Mouse (Mus musculus) C2C12 (cell line): ENCODE data around the gene Kif28. TPM values are rescaled to one million over a fixed set of nuclear protein-coding genes. Genes with fewer than 3 reads are reported as not detected.

Experiments
- H3K27me3 ChIP-seq: one replicate; pipeline ENCODE4 v1.6.1; 2011; ENCODE audit not compliant: control insufficient read depth, insufficient read depth, insufficient read length
- H3K36me3 ChIP-seq: one replicate; pipeline ENCODE4 v1.6.1; 2011; ENCODE audit not compliant: control insufficient read depth, insufficient read depth
- H3K4me3 ChIP-seq: one replicate; pipeline ENCODE4 v1.5.1; 2011; ENCODE audit warnings: mild to moderate bottlenecking, control low read depth; ENCODE audit not compliant: poor library complexity, insufficient read depth, severe bottlenecking
- H3K79me2 ChIP-seq: one replicate; pipeline ENCODE4 v1.6.1; 2011; ENCODE audit not compliant: control insufficient read depth, insufficient read depth
- H3K79me3 ChIP-seq: one replicate; pipeline ENCODE4 v1.6.1; 2011; ENCODE audit warnings: low read depth, control low read depth
- H3ac ChIP-seq: one replicate; pipeline ENCODE3; 2011; ENCODE audit warnings: low read depth; ENCODE audit not compliant: control insufficient read depth, insufficient read length
- CEBPB ChIP-seq: IDR thresholded peaks from one replicate; pipeline ENCODE4 v1.6.1; 2011; ENCODE audit warnings: low read depth, mild to moderate bottlenecking, control low read depth, moderate library complexity
- CTCF ChIP-seq: IDR thresholded peaks from one replicate; pipeline ENCODE4 v1.5.1; 2011; ENCODE audit not compliant: control insufficient read depth, insufficient read depth, insufficient read length
- FOSL1 ChIP-seq: IDR thresholded peaks from one replicate; pipeline ENCODE4 v1.8.0; 2011; ENCODE audit warnings: mild to moderate bottlenecking, low read length; ENCODE audit not compliant: poor library complexity, insufficient read depth, severe bottlenecking
- MAX ChIP-seq: IDR thresholded peaks from one replicate; pipeline ENCODE4 v1.6.1; 2011; ENCODE audit warnings: mild to moderate bottlenecking, control low read depth
- MYOD1 ChIP-seq: IDR thresholded peaks from one replicate; pipeline ENCODE4 v1.6.1; 2011; ENCODE audit warnings: low read depth; ENCODE audit not compliant: control insufficient read depth, insufficient read length
- MYOG ChIP-seq: IDR thresholded peaks from one replicate; pipeline ENCODE4 v1.6.1; 2011; ENCODE audit not compliant: control insufficient read depth, insufficient read length; ENCODE audit errors: extremely low read depth
- USF1 ChIP-seq: IDR thresholded peaks from one replicate; pipeline ENCODE4 v1.6.1; 2011; ENCODE audit warnings: low read depth, mild to moderate bottlenecking, control low read depth, moderate library complexity
- long read RNA-seq, 2 experiments: library from polyadenylated mRNA; unstranded; transcript quantifications; one replicate each; pipeline ENCODE4 v2.0.0; 2019 to 2020
- polyA plus RNA-seq: library from polyadenylated mRNA; unstranded; fragments of >200 nt; fragmentation: generic; extraction: Trizol; gene quantifications from one replicate; pipeline ENCODE4 v1.2.1, GENCODE M21; 2012; ENCODE audit warnings: missing spikeins

Gene Kif28
- not detected for polyA plus RNA-seq
- long read RNA-seq, experiment 1, result 0 reads
- long read RNA-seq, experiment 2, result 0 reads

DNA sequence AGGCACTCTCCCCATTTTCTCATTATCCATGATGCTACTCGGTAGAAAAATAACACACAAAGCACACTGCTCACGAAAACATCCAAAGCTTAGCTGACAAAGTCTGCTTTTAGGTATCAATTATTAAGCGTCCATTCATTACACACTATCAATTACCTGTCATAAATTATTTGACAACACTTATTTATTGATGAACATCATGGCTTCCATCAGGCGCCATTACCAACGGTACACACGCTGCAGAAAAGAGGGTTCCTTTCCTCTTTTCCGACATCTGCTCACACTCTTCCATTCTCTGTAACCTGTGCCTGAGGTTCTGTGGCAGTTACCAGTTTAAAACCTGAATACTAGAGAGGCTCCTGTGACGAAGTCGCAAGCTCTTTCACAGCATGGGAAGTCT lies at the start of gene Kif28:
TSS of gene Kif28 (minus strand) at position 101 of the 400 bp plus-strand sequence.
- Histone ChIP-seq H3K4me3 (no peak within 1 kb of the TSS), H3ac (no peak within 1 kb of the TSS), H3K79me2 (peaks cover 16% of the 10 kb centered on the region), H3K27me3 (no peaks in the 10 kb centered on the region), H3K79me3 (no peaks in the 10 kb centered on the region), H3K36me3 (peaks cover 49% of the 10 kb centered on the region)
- TF ChIP-seq CEBPB (no peak), USF1 (no peak), MYOD1 (no peak)

DNA sequence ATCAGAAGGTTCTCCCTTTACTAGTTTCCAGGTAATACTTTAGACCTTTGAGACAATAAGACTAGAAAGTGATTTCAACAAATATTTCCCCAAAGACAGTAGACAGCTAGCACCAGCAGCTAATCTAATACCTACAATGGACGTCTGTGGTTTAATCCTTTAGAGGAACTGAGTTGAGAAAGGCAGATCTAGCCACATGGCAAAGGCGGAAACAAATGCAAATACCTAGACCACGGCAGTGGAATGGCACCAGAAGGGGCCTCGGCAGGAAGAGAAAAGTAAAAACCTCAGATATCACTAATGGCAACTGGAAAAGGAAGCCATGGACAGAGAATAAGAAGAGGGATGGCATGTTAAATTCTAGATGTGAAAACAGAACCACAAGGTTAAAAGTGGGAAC lies 42.2 kb upstream of the Kif28 start:
- Histone ChIP-seq H3K27me3 (no peaks in the 10 kb centered on the region), H3ac (no peak overlapping the region), H3K4me3 (no peak overlapping the region), H3K79me3 (peaks cover 17% of the 10 kb centered on the region), H3K79me2 (peaks cover 24% of the 10 kb centered on the region), H3K36me3 (peaks cover 96% of the 10 kb centered on the region)
- TF ChIP-seq MYOD1 (no peak), FOSL1 (no peak), MAX (no peak), USF1 (no peak), CEBPB (no peak), MYOG (no peak), CTCF (no peak)

DNA sequence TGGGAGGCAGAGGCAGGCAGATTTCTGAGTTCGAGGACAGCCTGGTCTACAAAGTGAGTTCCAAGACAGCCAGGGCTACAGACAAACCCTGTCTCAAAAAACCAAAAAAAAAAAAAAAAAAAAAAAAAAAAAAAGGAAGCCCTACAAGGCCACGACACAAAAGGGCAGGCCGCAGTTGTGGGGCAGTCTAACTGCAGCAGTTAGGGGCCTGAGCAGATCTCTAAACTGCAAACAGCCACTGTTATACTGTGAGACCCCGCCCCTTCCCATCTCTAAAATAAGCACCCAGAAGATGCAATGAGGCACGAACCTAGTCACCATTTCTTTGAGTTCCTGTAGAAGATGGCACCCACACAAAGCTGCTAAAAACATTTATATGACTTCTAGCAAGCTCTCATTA lies 40.4 kb upstream of the Kif28 start:
- Histone ChIP-seq H3K79me2 (peaks cover 7% of the 10 kb centered on the region), H3K36me3 (peaks cover 96% of the 10 kb centered on the region)

DNA sequence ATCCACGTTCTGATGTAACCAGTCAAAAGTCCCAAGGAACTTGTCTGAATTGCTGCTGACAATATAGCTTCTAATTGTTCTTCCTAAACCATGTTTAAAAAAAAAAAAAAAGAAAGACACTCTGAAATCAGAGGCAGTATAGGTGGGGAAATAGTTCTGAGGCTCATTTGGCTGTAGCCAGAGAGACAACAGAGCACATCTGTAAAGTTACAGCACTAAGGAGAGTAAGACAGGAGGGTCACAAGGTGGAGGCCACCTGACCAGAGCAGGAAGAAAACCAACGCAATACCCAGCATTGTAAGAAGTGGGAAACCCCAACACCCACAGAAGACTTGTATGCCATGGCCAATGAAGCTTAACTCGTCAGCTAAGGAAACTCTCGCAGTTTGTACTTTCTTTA lies 39.0 kb upstream of the Kif28 start:
- no peak overlapping the region for H3K4me3 ChIP-seq
- peaks cover under 1% of the 10 kb centered on the region for H3K79me3 ChIP-seq
- no peak overlapping the region for H3ac ChIP-seq
- TF ChIP-seq CEBPB (no peak), FOSL1 (no peak), CTCF (no peak), MAX (no peak), MYOG (no peak), MYOD1 (no peak), USF1 (no peak)
- peaks cover 3% of the 10 kb centered on the region for H3K79me2 ChIP-seq
- peaks cover 96% of the 10 kb centered on the region for H3K36me3 ChIP-seq
- no peaks in the 10 kb centered on the region for H3K27me3 ChIP-seq

More for the DNA sequence above, 40.4 kb upstream of the Kif28 start:
- Histone ChIP-seq H3ac (no peak overlapping the region), H3K4me3 (no peak overlapping the region), H3K27me3 (no peaks in the 10 kb centered on the region), H3K79me3 (peaks cover 8% of the 10 kb centered on the region)
- TF ChIP-seq MAX, result no peak

DNA sequence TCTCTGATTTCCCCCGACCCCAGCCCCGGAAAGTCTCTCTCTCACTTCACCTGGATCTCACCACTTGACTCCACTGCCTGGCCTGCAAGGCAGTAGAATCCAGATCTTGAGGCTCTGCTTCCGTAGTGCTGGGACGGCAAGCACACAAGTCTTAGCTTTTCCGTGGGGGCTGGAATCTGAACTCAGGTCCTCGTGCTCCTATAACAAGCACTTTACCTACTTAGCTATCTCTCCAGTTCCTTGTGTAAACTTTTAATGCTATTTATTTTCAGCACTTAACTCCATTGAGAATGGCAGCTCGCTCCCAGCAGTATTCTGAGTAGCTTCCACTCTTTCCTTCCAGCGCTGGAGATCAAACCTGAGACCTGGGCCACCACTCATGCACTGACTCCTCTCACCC lies 31.8 kb upstream of the Kif28 start:
- H3ac ChIP-seq, result no peak overlapping the region
- H3K79me3 ChIP-seq, result peaks cover 1% of the 10 kb centered on the region
- TF ChIP-seq USF1, result no peak
- TF ChIP-seq MYOG, result no peak
- no peak for TF ChIP-seq CTCF
- TF ChIP-seq FOSL1, result no peak
- no peak for TF ChIP-seq MAX
- no peak for TF ChIP-seq CEBPB
- TF ChIP-seq MYOD1, result no peak
- no peak overlapping the region for H3K4me3 ChIP-seq
- H3K36me3 ChIP-seq, result peaks cover 98% of the 10 kb centered on the region
- no peaks in the 10 kb centered on the region for H3K79me2 ChIP-seq
- no peaks in the 10 kb centered on the region for H3K27me3 ChIP-seq

DNA sequence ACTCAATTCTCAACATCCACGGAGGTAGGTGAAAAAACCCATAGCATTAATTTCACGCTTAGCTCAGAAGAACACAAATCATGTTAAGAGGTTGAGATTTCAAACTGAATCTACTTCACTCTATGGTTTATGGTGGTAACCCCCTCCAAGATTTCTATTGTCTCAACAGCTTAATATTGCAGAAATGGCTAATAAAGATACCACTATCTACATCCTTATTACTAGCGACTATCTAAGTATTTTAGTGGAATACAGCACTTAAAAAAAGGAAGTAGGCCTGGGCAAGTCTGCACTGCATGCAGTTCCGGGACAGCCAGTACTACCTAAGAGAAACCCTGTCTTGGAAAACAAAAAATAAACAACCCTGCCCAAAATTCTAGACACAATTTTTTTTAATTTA lies 15.5 kb upstream of the Kif28 start:
- Histone ChIP-seq H3K27me3 (no peaks in the 10 kb centered on the region), H3K4me3 (no peak overlapping the region), H3ac (no peak overlapping the region), H3K36me3 (peaks cover 99% of the 10 kb centered on the region), H3K79me3 (peaks cover 1% of the 10 kb centered on the region), H3K79me2 (peaks cover 12% of the 10 kb centered on the region)
- TF ChIP-seq CTCF (no peak), MYOD1 (no peak), MYOG (no peak), MAX (no peak), USF1 (no peak), FOSL1 (no peak), CEBPB (no peak)
